Mouse (Mus musculus): ENCODE measurements at regions not wholly inside any gene's neighbourhood (a gene's known extent, or its start where the extent isn't known, plus 50 kb on each side); places are given as distances from the start of the nearest gene placed in this dataset.
A peak's percentile ranks its signal among the peaks of the same experiment; 100 is the strongest.
"Not testable (repeated sequence)": the region's sequence is repeated elsewhere in the genome, so short reads cannot be mapped to it uniquely, and the experiment has no call there.

DNA sequence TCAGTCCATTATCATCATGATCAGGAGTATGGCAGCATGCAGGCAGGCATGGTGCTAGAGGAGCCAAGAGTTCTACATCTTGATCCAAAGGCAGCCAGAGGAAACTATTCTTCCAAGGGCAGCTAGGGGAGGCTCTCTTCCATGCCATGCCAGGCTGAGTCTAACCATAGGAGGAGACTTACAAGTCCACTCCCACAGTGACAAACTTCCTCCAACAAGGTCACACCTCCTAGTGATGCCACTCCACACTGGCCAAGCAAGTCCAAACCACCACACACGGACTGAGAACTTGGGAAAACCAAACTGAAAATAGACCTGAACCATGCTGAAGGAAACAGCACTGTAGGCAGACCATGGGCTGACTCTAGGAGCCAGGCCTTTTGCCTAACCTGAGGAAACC lies 197.4 kb downstream of the Prex1 start:
- DNase-seq: no peak

DNA sequence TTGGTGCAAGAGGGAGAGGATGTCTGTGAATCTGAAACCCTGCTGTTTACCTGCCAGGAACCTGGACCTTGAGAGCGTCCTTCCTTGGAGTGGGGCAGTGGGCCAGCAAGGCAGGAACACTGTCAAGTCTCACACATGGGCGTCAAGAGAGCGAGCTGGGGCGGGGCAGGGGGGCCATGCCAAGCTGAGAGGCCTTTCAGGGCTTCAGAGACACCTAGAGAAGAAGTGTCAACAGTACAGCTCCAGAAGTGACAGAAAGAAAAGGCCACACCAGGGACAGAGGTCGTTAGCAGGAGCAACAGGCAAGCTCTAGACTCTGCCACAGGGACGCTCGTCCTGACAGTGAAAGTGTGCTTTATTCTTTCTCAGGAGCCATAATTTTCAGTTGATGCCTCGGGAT lies 199.0 kb downstream of the Prex1 start:
- no peak for DNase-seq

DNA sequence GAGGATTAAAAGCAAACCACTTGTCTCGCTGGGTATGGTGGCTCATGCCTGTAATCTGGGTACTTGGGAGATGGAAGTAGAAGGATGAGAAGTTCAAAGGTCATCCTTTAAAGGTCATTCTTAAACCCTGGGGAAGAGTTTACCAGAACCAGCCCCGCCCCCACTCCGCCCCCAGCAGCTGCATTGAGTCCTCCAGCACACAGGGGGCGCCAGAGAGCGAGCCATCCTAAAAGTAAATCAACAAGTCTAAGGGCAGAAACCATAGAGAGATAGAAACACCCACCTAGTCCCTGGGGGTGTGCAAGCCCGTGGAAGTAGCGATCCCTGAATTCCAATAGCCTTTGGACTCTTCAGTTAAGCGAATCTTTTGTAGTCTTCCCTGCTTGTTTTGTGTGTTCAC lies 201.1 kb downstream of the Prex1 start:
- DNase-seq: no peak

DNA sequence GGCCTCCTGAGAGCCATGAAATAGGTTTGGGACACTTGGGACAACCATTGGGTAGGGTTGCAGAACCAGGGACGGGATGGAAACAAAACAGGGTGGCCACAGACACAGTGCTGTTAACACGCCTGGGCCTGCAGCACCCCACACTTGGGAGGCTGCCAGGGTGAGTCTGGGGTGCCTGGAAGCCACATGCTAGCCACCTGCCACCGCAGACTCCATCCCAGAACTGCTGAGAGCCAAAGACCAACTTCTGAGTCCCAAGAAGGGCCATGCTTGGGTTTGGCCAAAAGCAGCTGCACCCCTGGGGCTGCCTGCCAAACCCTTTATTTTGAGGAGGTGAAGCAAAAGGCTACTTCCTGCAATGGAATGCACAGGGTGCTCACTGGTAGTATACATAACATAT lies 202.2 kb downstream of the Prex1 start:
- not testable (repeated sequence) for DNase-seq

DNA sequence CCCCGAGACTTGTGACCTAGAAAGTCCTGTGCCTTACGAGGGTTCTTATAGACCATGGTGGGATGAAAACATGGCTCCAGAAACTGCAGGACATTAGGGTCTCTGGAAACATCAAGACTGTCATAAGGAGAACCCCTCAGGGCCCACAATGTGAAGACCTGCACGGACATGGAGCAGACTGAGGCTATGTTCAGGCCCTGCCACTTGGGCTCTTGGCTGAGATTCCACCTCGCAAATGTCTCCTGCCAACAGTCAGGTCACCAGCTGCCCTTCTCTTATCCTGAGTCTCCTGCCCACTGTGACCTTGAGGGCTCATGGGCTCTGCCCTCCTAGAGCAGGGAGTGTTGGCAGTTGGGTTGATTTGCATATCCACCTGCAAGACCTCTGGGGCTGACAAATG lies 202.9 kb downstream of the Prex1 start:
- DNase-seq: no peak

DNA sequence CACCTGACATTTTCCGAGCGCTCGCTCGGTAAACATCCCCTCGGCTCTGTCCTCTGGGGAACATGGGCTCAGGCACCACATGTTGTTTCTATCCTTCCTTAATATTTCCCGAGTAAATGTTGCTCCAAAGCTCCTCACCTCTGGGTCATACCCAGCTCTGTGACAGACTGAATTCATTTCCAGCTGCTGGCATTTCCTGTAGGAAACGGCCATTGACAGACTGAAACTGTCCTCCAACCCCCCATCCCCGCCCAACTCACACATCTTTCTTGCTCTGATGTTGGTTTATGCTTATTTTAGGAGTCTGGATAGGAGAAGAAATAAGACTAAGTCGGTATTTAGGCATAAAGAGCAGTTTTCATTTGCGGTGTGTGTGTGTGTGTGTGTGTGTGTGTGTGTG lies 204.0 kb downstream of the Prex1 start:
- DNase-seq: no peak

DNA sequence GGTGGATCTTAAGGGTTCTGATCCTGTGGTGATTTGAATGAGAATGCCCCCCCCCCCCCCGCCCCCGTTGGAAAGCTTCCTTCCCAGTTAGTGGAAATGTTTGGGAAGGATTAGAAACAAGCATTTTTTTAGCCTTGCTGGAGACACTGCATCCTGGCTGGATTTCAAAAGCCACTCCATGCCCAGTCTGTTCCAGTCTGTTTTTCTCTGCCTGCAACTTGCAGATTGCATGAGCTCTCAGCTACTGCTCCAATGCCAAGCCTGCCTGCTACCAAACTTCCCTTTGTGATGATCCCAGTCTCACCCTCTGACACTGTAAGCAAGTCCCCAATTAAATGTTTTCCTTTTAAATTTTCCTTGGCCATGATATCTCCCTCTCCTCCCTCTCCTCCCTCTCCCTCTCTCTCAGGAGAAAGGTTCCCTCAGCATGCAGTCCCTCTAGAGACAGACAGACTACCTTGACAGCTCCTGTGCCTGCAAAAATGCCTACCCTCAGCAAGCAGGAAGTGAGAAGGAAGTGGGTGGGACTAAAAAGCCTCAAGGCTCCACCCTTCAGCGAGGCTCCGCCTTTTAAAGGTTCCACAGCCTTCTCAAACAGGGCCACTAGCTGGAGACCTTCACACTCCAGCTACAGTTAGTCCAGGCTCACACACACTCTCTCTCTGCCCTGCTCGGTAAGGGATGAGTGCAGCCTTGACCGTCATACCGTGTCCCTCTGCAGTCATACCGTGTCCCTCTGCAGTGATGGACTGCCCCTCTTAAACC lies 204.8 kb downstream of the Prex1 start:
- DNase-seq: no peak

DNA sequence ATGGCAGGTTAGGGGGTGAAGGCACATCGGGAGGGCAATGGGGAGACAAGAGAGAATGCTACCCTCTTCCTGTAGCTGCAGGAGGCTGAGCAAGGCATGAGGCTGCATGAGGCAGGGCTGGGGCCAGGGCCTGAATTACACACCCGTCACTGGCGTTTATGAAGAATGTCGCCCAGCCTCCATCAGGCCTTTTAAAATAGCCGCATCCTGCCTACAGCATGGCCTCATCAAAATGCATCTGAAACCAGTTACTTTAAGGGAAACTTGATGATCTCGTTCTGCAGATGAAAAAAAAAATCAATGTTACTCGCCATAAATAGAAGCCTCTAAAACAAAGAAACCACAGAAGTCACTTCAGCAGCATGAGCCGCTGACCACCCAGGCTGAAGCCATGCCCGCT lies 208.3 kb downstream of the Prex1 start:
- no peak for DNase-seq

DNA sequence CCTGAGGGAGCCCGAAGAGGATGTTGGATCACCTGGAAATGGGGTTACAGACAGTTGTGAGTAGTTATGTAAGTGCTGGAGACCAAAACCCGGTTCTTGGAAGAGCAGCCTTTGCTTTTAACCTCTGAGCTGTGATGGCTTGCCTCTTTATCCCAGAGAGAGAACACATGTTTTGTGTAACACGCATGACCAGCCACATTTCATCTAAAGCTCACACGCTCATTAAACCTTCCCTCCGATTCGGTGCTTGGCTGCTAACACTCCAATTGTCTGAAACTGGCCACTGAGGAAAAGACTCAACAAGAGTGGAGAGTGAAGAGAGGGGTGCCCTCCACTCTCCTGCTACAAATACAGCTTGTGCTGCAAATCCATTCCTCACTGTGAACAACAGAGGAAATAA lies 210.0 kb downstream of the Prex1 start:
- DNase-seq: no peak

DNA sequence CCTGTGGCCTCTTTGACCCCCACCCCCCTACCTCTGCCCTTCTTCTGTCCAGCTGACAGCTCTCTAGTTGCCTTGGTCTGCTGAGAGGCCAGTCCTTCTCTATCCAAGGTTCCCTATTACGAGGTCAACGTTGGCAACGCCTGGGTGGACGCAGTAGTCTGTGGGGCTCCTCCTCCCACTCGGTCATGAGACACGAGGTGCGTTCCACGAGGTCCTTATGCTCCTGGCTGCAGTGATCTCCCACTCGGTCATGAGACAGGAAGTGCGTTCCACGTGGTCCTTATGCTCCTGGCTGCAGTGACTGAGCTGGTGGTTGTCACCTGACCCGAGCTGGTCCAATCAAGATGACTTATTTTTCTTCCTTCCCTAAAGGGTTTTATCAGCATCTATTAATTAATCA lies 220.7 kb downstream of the Prex1 start:
- DNase-seq: no peak

DNA sequence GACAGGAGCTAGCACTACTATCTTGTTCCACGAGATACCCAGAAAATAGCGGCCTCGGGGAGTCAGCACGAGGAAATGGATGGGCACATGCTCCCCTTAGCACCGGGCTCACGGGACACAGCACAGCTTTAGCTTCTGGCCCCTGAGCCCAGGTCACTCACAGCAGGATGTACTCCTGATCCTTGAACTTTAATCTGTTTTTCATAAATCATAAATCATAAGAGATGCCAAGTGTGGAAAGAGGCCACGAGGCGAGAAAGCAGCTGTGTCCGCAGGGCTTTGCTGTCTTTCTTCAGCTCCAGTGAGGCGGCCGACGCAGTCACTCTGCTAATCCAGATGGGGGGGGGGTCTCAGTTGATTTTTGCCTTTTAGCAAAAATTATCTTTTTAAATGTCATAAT lies 221.2 kb downstream of the Prex1 start:
- DNase-seq: no peak

DNA sequence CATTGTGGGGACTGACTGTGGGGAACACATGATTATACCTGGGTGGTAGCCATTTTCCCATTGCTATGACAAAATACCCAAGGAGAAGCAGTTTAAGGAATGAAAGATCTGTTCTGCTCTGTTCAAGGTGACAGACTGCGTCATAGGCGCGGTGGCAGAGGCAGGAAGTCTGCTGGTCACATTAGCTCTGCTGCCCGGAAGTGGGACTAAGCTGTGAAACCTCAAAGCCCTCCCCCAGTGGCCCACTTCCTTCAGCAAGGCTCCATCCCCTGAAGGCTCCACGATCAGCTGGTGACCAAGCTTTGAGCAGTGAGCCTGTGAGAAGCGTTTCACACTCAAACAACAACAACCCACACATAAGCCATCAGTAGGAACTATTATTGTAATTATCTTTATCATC lies 221.8 kb downstream of the Prex1 start:
- no peak for DNase-seq

DNA sequence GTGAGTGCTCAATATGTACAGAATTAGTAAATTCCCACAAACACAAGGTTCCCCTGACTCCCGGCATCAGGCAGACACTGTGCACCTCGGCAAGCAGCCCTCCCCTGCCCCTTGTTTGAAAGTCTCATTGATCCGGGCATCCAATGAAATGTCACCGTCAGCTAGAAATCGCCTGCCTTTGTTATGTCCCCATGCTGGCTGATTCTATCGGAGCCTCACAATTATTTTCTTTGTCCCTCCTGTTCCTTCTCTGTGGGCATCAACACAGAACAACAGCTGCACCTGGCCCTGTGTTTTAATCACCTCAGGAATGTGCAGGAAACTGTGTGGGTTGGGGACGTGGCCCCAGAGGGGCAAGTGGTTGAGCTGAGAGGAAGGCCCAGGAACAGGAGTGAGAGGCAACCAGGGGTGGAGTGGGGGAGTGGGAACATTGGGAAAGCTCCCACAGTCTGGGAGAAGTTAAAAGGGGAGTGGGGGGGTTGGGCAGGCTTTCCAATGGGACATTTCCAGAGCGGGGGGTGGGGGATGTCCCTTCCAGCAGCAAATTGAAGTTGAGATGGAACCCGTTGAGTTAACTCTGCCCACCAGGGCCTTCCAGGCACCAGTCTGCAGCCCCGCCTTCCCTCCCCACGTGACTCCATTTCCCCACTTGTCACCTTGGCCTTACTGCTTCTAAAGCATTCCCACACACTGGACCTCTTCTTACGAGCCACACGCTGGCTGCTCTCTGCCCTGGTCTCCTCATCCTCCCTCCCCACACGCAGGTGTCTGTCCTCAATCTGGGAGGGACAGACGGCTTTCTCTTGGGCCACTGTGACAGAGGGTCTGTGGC lies 224.4 kb downstream of the Prex1 start:
- no peak for DNase-seq

DNA sequence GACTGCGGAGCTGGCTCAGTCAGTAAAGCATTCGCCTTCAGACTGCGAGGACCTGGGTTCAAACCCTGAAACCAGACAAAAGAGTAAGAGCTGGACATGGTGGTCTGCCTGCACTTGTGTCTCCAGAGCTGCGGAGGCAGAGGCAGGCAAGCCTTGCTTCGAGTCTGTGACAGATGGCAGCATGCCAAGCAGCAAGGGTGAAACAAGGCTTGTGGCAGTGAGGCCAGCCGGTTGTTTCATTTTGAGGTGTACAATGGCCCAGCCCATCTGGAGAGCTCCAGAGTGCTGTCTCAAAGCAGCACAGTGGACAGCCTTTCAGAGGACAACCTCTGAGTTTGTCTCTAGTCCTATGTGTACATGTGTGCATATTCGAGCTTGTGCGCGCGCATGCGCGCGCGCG lies 225.9 kb downstream of the Prex1 start:
- no peak for DNase-seq

DNA sequence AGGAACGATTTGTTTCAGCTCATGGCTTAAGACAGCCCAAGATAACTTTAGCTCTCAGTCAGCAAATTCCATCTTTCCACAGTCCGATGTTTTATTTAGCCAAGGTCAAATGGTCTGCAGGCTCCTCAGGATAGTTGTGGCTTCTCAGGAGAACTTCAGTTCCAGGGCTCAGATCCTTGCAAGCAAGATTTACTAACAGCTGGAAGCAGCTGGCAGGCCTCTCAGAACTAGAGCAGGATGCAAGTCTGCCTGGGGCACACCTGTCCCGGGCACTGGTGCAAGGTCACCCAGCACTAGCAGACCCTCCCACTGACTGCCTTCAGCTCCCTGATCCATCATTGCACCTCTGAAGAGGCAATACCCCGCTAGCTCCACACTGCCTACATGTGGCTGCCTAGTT lies 227.8 kb downstream of the Prex1 start:
- no peak for DNase-seq

DNA sequence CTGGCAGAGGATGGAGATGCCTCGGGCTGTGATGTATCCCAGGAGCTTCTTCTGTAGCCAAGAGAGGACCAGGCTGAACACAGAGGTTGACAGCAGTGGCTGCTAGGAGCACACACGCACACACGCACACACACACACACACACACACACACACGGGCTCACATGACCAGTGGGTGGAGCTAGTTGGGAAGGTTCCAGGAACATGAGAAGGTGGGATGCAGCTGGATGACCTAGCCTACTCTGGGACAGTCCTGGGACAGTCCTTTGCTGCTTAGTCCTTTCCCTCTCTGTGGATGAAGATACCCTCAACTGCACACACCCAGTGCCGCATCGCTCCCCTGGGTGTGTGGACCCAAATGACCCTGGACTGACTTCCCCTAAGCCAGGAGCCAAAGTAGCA lies 228.3 kb downstream of the Prex1 start:
- DNase-seq: no peak

DNA sequence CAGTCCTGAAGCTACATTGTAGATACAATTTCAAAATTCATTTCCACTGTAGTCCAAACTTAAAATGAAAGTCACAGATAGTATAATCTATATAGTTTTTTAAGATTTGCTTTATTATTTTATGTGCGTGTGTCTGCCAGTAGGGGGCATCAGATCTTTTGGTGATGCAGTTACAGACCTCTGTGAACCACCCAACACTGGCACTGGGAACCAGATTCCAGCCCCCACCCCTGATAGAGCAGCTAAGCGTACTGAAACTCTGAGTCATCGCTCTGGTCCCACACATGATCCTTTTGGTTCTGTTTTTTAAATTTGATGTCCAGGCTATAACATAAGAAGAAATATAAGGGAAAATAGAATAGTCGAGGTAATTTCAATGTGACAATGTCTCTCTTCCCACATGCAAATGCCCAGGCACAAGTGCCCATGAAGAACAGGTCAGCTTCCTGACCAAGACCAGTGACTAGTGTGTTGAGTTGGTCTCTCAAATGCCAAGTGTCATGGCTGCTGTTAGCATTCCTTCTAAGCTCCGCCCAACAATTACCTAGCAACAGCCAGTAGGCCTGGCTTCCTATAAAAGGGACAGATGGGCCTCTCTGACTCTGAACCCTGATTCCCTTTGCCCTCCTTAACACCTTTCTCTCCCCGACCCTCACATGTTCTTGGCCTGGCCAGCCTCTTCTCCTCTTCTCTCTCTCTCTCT lies 229.9 kb downstream of the Prex1 start:
- no peak for DNase-seq

DNA sequence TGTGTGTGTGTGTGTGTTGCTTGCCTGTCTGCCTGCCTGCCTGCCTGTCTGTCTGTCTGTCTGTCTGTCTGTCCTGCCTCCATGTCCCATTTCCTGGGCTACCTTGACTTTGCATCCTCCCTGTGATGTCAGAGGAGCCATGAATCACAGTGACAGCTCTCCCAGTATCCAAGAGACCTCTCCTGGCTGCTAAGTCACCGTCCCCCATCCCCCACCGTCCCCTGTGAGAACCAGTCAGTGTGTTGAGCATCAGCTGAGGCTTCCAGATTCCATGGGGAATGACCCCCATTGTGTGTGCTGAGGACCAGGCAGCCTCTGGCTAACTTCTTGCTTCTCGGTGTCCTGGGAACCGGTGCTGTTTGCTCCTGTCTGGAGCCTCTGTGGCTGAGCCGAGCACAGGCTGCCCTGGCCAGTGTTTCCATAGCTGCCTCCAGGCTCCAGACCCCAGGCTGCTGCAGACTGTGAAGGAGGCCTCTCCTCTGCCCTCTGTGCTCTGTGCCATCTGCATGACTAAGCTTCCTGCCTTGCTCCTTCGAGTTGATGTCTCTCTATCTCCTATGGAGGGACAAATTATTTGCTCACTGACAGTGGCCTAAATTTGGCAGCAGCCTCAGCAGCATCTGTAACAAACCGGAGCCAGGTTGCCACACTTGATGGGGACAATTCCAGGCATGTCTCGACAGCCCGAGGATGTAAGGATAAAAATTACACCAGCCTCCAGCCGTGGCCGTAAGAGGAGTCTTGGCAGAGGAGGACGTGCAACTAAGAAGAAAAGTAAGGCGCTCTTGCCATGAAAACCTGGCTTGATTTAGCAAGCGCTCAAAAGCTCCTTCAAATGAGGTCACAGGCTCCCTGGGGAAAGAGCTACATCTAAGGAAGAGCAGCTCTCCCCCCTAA lies 230.7 kb downstream of the Prex1 start:
- DNase-seq: peak; percentile 15

DNA sequence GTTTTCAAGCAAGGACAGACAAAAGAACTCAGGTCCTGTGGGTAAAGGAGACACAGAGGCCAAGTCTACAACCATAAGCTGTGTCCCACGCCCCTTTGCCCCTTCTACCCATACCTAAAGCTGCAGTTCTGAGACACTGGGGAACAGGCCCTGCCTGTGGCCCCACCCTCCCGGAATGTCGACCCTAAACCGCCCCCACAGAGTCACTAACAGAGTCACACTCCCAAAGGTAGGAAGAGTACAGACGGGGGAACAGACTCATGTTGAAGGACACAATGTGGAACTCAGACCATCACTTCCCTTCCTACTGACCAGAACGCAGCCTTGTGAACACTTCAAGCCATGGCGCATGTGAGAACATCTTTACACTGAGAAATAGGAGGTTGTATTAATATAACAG lies 231.9 kb downstream of the Prex1 start:
- no peak for DNase-seq

DNA sequence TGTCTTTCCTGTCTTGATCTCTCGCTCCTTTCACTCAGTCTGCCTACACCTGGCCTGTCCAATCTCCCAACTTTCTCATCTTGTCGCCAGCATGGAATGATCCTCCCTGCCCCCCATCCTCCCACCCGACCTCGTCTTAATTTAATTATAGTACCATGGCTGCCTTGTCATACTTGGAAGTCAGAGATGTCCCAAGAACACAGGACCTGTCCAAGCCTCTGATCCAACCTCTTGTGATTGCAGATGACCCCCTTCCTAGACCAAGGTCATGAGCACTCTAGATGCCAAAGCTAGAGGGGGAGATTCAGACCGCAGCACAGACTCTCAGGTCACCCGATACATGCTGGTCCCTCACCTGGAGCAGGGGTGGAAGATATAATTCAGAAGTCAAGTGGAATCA lies 232.3 kb downstream of the Prex1 start:
- no peak for DNase-seq

DNA sequence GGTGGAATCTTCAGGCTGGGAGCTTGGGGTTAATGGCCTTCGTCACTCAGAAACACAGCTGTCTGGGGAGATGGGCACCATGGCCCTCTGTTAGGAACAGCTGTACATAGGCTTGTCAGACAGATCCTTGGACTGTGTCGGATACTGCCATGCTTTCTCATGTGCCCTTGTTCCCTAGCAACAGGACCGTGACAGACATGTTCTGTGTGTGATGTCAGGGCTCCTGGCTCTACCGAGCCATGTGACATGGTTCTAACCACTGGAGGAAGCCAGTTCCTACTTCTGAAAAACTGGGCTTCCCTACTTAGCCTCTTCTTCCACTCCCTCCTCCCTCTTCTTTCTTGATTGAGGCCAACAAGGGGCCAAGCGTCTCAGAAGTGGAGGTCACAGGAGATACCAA lies 232.7 kb downstream of the Prex1 start:
- DNase-seq: no peak

DNA sequence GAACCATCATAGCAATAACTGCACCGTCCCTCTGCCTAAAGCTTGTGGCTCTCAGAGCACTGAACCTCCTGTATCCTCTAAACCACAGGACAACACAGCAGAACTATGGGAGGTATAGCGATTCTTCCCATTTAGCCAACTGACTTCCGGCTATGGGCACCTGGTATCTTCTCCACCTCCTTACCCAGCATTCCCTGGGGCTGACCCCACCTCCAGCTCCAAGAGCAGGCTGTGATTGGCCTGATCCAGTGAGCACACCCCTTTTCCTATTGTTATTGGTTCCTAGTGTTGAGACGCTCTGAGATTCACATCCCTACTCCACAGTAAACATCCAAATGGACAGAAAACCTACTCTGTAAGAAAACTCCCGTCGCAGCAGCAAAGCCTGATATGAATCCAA lies 236.7 kb downstream of the Prex1 start:
- no peak for DNase-seq

DNA sequence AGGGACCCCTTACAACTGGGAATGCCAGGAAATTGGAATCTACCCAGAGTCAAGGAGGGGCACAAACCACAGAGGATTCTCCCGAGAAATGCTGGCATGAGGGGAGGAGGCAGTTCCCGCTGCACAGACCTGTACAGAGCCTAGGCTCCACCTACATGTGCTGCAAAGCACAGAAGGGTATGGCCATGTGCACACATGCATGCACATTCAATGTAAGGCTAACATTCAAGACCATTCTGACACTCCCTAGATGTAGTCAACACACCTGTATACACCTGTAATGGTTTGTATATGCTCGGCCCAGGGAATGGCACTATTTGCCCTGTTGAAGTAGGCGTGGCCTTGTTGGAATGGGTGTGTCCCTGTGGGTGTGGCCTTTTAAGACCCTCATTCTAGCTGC lies 238.0 kb downstream of the Prex1 start:
- DNase-seq: no peak
